Mouse (Mus musculus) lung, embryonic 16.5 days (tissue): ENCODE data around the gene Ankrd33. TPM values are rescaled to one million over a fixed set of nuclear protein-coding genes. Genes with fewer than 3 reads are reported as not detected.
A peak's percentile ranks its signal among the peaks of the same experiment; 100 is the strongest.

Experiments
- ATAC-seq: fragments of 200-750 bp; cut with Nextera tagmentation; 2 replicates; pipeline ENCODE4 v1.8.0; 2017; ENCODE audit warnings: low read depth, mild to moderate bottlenecking, moderate library complexity
- H3K27ac ChIP-seq: fragments of 300-500 bp; sonication (generic); 2 replicates; pipeline ENCODE4 v1.5.1; 2014; ENCODE audit warnings: mild to moderate bottlenecking, control low read depth, low read length
- H3K27me3 ChIP-seq: fragments of 300-500 bp; sonication (generic); 2 replicates; pipeline ENCODE4 v1.6.1; 2014; ENCODE audit warnings: low read depth, low read length, mixed read lengths; ENCODE audit not compliant: control insufficient read depth, insufficient read depth
- H3K36me3 ChIP-seq: fragments of 300-500 bp; sonication (generic); 2 replicates; pipeline ENCODE4 v1.6.1; 2014; ENCODE audit warnings: low read length; ENCODE audit not compliant: control insufficient read depth, insufficient read depth
- H3K4me1 ChIP-seq: fragments of 300-500 bp; sonication (generic); replicated peaks from 2 replicates; pipeline ENCODE4 v1.6.1; 2014; ENCODE audit warnings: low read length, mixed read lengths; ENCODE audit not compliant: control insufficient read depth, insufficient read depth
- H3K4me2 ChIP-seq: fragments of 300-500 bp; sonication (generic); 2 replicates; pipeline ENCODE4 v1.6.1; 2014; ENCODE audit warnings: low read depth, low read length, control low read depth
- H3K4me3 ChIP-seq: fragments of 300-500 bp; sonication (generic); 2 replicates; pipeline ENCODE4 v1.5.1; 2014; ENCODE audit warnings: mild to moderate bottlenecking, low read length, control low read depth
- H3K9ac ChIP-seq: fragments of 300-500 bp; sonication (generic); 2 replicates; pipeline ENCODE4 v1.6.1; 2014; ENCODE audit warnings: low read length, control low read depth
- H3K9me3 ChIP-seq: fragments of 300-500 bp; sonication (generic); 2 replicates; pipeline ENCODE4 v1.6.1; 2016; ENCODE audit warnings: low read length; ENCODE audit not compliant: control insufficient read depth
- WGBS: fragments of 180-500 bp; shearing (Covaris S2); extraction: QIAGEN DNeasy Blood & Tissue Kit; methylation state at CpG from one replicate; pipeline ENCODE4 v1.1.7; 2014; 5-methylcytosine and 5-hydroxymethylcytosine counted together
- polyA plus RNA-seq: library from polyadenylated mRNA; unstranded; fragments of >200 nt; fragmentation: Nextera tagmentation; extraction: Ambion mirVana; gene quantifications from 2 replicates; pipeline ENCODE4 v1.2.1, GENCODE M21; 2015

Ankrd33 gene
- not detected in 2 replicates for polyA plus RNA-seq

DNA sequence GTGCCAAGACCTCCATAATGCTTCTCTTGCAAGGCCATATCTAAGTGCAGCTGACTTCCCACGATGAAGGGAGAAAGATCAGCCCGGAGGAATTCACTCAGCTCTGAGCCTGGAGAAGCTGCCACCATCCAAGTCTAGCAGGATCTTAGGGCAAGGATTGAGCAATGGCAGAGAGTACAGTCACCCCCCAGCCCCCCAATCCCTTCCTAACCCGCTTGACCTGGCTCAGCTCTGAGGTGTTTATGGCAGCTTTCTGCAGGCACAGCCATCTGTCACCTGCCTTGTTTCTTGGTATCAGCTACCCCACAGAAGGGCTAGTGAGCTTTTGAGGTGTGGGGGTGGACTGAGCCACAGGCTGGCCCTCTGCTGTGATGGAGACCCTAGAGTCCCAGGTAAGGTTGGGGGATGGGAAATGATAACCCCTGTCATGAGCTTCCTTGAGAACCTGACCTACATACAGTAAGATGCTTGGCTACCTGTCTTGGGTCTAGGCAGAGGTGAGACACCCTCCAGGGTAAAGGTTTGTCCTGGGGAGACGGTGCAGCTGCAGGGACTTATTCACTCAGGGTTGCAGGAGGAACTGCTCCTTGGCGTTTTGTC is at the start of gene Ankrd33:
Gene Ankrd33, plus strand, starts transcription at position 245 of the 600 bp plus-strand sequence.
- Histone ChIP-seq H3K27ac (no peak within 1 kb of the TSS), H3K4me2 (no peak within 1 kb of the TSS), H3K27me3 (no peaks in the 10 kb centered on the region), H3K36me3 (no peaks in the 10 kb centered on the region), H3K4me1 (no peaks in the 10 kb centered on the region), H3K9ac (no peak within 1 kb of the TSS), H3K9me3 (peaks cover 4% of the 10 kb centered on the region; the same call in 1 of the 2 replicates), H3K4me3 (no peak within 1 kb of the TSS)
- 67% methylated on average over 5 of the region's 5 CpGs for WGBS
- no peak for ATAC-seq

DNA sequence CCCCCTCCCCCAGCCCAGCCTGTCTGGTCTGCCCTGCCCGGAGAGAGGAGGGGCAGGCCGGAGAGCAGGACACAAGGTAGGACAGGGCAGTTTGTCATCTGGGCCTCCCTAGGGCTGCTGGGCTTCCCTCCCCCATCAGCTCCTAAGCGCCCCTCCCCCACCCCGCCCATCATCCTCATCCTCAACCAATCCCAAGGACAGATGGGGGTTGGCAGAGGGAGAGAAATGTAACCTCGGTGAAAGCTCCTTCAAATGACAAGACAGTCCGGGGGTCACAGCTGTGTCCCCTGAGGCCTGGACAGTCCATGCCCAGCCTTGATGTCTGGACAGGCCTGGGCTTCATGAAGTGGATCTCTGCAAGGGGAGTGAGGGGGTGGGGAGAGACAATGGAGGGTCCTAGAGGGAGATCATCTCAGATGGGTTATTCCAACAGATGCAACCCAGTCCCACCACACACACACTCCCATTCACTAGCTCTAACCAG is 49.1 kb upstream of the Ankrd33 start:
- H3K4me1 ChIP-seq, result peaks cover 60% of the 10 kb centered on the region
- 0 out of 2 replicates have a peak overlapping the region, but pooled peaks have one; percentile 33 for H3K9ac ChIP-seq
- no peak overlapping the region for H3K27ac ChIP-seq
- ATAC-seq, result no peak
- H3K4me2 ChIP-seq, result no peak overlapping the region
- H3K36me3 ChIP-seq, result no peaks in the 10 kb centered on the region
- H3K27me3 ChIP-seq, result no peaks in the 10 kb centered on the region
- no peaks in the 10 kb centered on the region for H3K9me3 ChIP-seq
- 48% methylated on average over 6 of the region's 6 CpGs for WGBS
- H3K4me3 ChIP-seq, result no peak overlapping the region

DNA sequence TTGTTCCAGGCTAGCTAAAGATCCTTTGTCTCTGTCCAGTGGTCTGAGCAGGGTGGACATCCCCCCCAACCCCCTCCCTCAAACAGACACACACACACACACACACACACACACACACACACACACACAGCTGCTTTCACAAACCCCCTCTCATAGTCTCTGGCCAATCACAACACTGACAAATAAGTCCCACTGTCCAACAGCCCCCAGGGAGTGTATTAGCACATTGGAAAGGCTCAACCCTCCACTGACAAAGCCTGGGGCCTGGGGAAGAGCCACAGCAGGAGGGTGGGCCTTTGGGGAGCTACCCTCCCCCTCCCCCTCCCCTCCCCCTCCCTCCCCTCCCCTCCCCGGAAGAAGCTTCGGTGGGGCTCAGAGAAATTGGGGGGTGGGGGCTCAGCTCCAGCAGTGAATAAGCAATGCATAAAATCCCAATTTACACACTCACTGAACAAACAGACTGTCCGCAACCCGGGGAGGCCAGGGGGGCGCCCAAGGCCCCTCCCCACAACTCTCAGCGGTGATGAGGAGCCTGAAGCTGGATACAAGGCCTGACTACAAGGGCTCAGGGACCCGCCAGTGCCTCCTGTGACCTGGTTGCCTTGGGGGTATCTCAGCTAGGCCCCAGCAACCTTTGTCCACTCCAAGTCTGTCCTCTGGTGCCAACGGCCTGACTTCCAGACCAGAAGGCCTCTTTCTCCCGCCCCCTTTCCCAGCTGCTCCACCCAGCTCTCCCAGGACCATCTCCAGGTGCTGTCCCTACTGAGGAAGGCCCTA is 48.4 kb upstream of the Ankrd33 start:
- H3K36me3 ChIP-seq, result no peaks in the 10 kb centered on the region
- peak overlapping the region; percentile 32; the same call in 1 of the 2 replicates for H3K9ac ChIP-seq
- no peaks in the 10 kb centered on the region for H3K9me3 ChIP-seq
- peak overlapping the region; percentile 73 for H3K27ac ChIP-seq
- no peak overlapping the region for H3K4me3 ChIP-seq
- peaks cover 65% of the 10 kb centered on the region for H3K4me1 ChIP-seq
- H3K27me3 ChIP-seq, result no peaks in the 10 kb centered on the region
- 42% methylated on average over 7 of the region's 9 CpGs for WGBS
- no peak overlapping the region for H3K4me2 ChIP-seq
- ATAC-seq, result no peak

DNA sequence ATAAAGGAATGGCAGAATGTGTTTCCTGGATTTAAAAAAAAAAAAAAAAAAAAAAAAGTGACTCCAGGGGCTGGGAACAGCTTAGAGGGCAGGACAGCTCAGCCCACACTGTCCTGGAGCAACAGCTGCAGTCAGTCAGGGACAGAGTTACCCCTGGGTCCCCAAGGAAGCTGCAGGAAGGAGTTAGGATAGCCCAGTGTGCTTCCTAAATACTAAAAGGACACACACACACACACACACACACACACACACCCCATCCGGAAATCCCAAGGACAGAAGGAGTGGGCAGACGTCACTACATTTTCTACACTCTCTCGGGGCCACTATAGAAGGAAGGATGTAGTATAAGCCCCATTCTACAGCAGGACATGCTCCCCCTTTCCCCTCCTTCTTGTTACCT is 47.5 kb upstream of the Ankrd33 start:
- Histone ChIP-seq H3K9ac (no peak overlapping the region), H3K27ac (peak overlapping the region; percentile 64), H3K4me1 (peaks cover 73% of the 10 kb centered on the region), H3K36me3 (no peaks in the 10 kb centered on the region), H3K27me3 (no peaks in the 10 kb centered on the region), H3K4me2 (no peak overlapping the region), H3K9me3 (no peaks in the 10 kb centered on the region), H3K4me3 (no peak overlapping the region)
- ATAC-seq, result peak; percentile 82
- WGBS, result 26% methylated on average over 3 of the region's 3 CpGs

DNA sequence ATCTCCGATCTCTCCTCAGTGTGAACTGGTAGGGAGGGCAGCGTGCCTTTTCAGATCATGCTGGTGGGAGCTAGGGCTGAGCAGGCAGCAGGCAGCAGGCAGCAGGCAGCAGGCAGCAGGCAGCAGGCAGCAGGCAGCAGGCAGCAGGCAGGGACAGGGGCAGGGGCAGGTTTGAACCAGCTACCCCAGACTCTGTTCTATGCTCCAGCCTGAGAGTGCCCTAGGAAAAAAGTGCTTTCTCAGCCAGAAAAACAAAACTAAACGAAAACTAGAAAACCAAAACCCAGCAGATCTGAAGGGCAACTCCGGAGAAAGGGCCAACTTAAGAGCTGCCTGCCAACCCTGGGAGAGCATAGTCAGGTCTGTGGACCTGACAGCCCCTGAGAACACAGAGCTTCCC is 46.9 kb upstream of the Ankrd33 start:
- Histone ChIP-seq H3K9me3 (no peaks in the 10 kb centered on the region), H3K27me3 (no peaks in the 10 kb centered on the region), H3K4me2 (no peak overlapping the region), H3K36me3 (no peaks in the 10 kb centered on the region), H3K9ac (0 out of 2 replicates have a peak overlapping the region, but pooled peaks have one; percentile 20), H3K27ac (peak overlapping the region; percentile 64; the same call in 1 of the 2 replicates), H3K4me3 (no peak overlapping the region), H3K4me1 (peaks cover 80% of the 10 kb centered on the region)
- 67% methylated on average over 4 of the region's 4 CpGs for WGBS
- ATAC-seq, result no peak

DNA sequence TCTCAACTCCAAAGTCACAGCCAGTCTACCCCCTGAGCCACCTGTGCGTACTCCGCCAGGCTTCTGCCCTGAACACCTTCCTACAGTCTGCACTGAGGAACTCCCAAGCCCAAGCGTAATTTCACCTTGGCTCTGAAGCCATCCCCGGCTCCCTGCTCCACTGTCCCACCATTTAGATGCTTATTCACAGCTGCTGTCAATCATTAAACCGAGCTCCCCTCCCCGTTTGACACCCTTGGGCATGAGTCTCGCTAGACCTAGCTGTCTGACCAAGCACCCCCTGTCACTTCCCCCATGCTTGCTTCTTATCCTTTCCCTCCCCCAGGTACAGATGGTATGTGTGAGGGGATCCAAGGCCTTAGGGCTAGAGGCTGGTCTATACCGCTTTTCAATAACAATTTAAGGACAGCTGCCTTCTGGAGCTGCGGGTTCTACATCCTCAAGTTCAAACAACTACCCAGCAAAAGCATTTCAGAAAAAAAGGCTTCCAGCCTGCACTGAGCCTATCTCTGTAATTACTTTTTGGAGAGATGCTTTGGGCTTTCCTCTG is 45.8 kb upstream of the Ankrd33 start:
- ATAC-seq, result no peak
- Histone ChIP-seq H3K4me3 (no peak overlapping the region), H3K9ac (peak overlapping the region; percentile 2; the same call in 1 of the 2 replicates)

DNA sequence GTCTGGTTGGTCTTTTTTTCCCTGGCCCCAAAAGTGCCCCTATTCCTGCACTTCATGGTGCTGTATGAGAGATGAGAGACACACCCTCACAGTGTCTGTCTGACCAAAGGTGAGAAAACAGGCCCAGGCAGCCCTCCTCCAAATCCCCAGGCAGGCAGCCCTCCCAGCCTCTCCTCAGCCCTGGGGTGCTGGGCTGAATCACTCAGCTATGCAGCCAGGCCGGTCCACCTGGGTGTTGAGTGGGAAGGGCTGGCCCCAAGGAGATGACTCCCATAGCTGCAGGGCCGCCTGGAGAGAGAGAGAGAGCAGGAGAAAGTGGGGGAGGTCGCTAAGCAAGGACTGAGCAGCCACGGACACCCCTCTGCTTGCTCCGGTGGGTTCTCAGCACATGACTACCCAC is 44.8 kb upstream of the Ankrd33 start:
- 32% methylated on average over 5 of the region's 5 CpGs for WGBS
- H3K36me3 ChIP-seq, result no peaks in the 10 kb centered on the region
- peak; percentile 71 for ATAC-seq
- peaks cover 80% of the 10 kb centered on the region for H3K4me1 ChIP-seq
- no peaks in the 10 kb centered on the region for H3K9me3 ChIP-seq
- H3K4me3 ChIP-seq, result no peak overlapping the region
- no peak overlapping the region for H3K4me2 ChIP-seq
- peak overlapping the region; percentile 73 for H3K27ac ChIP-seq
- no peaks in the 10 kb centered on the region for H3K27me3 ChIP-seq
- peak overlapping the region; percentile 2; the same call in 1 of the 2 replicates for H3K9ac ChIP-seq

More for the DNA sequence above, 45.8 kb upstream of the Ankrd33 start:
- 59% methylated on average over 9 of the region's 9 CpGs for WGBS
- H3K9me3 ChIP-seq, result no peaks in the 10 kb centered on the region
- H3K4me2 ChIP-seq, result no peak overlapping the region
- no peaks in the 10 kb centered on the region for H3K36me3 ChIP-seq
- no peaks in the 10 kb centered on the region for H3K27me3 ChIP-seq
- H3K27ac ChIP-seq, result peak overlapping the region; percentile 73
- peaks cover 82% of the 10 kb centered on the region for H3K4me1 ChIP-seq

DNA sequence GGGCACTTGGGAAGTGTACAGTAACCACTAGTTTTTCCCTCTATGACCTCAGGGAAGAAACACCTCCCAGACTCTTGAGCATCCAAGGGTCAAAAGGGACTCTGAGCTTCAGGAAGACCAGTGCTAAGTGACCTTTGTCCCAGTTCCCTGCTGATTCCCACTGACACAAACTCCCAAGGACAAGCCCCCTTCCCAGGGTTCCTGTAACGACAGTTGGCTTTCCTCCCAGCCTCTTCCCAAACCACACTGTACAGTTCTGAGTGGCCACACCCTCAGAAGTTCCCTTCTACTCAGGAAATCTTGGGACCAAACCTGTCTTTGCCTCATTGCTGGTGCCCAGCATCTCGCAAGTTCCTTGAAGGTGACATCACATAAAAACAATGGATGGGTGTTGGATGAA is 42.8 kb upstream of the Ankrd33 start:
- no peak overlapping the region for H3K9ac ChIP-seq
- H3K4me3 ChIP-seq, result no peak overlapping the region
- no peak overlapping the region for H3K27ac ChIP-seq
- H3K4me2 ChIP-seq, result no peak overlapping the region
- WGBS, result 59% methylated on average over 2 of the region's 2 CpGs
- H3K36me3 ChIP-seq, result no peaks in the 10 kb centered on the region
- peaks cover 77% of the 10 kb centered on the region for H3K4me1 ChIP-seq
- H3K27me3 ChIP-seq, result peaks cover 7% of the 10 kb centered on the region; the same call in 1 of the 2 replicates
- no peaks in the 10 kb centered on the region for H3K9me3 ChIP-seq
- no peak for ATAC-seq

DNA sequence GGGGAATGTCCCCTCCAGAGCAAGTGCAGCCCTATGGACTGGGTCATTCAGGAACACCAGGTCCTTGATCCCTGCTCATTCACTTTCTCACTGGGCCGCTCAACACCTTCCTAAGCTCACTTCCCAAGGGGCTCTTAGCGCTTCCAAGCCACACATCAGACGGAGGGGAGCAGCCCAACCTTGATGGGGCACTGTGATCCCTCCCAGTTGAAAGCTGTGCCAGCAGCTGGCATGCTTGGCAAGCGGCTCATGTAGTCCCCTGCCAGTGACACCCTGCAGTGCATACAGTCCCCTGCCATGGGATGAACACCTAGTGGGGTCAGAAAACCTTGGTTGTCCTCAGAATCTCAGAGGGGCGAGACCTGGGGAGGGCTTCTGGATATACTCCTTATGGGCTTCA is 41.5 kb upstream of the Ankrd33 start:
- H3K4me2 ChIP-seq, result no peak overlapping the region

More for the DNA sequence above, 41.5 kb upstream of the Ankrd33 start:
- no peak overlapping the region for H3K4me3 ChIP-seq
- H3K27ac ChIP-seq, result no peak overlapping the region
- no peaks in the 10 kb centered on the region for H3K36me3 ChIP-seq
- H3K27me3 ChIP-seq, result peaks cover 7% of the 10 kb centered on the region; the same call in 1 of the 2 replicates
- peak overlapping the region; percentile 39 for H3K9ac ChIP-seq
- H3K9me3 ChIP-seq, result no peaks in the 10 kb centered on the region
- no peak for ATAC-seq
- H3K4me1 ChIP-seq, result peaks cover 71% of the 10 kb centered on the region
- WGBS, result 78% methylated on average over 5 of the region's 5 CpGs
